Mouse (Mus musculus): ENCODE measurements around the gene Odf2l. TPM values are rescaled to one million over a fixed set of nuclear protein-coding genes. Genes with fewer than 3 reads are reported as not detected.
A peak's percentile ranks its signal among the peaks of the same experiment; 100 is the strongest.

Gene Odf2l
- polyA plus RNA-seq, 1 experiment from 2014 or later, result 8.8 TPM

GRCm38 (mm10) chr3:145146871-145147270, 28.5 kb downstream of the Odf2l start:
- DNase-seq (ENCODE audit: low spot score) (no peak), ATAC-seq (ENCODE audit: low FRiP score, low TSS enrichment) (no peak)
- Histone ChIP-seq H3K27me3 (ENCODE audit: control insufficient read depth, insufficient read depth, low read length) (no peaks in the 10 kb centered on the region), H3K9me3 (ENCODE audit: control insufficient read depth, low read length) (no peaks in the 10 kb centered on the region), H3K4me3 (ENCODE audit: low read depth, low read length) (no peak overlapping the region), H3K36me3 (ENCODE audit: control insufficient read depth, insufficient read depth, low read length) (no peaks in the 10 kb centered on the region), H3K27ac (replicated peaks) (no peak overlapping the region), H3K4me2 (replicated peaks; ENCODE audit: low read depth) (no peak overlapping the region), H3K4me1 (replicated peaks; ENCODE audit: control insufficient read depth, insufficient read depth) (no peaks in the 10 kb centered on the region), H3K9ac (ENCODE audit: low read length) (no peak overlapping the region)
- 93% methylated on average over 9 of the region's 9 CpGs for WGBS
- no peak for TF ChIP-seq CTCF (IDR thresholded peaks at IDR 0.05; ENCODE audit: low read depth)
- TF ChIP-seq EP300 (optimal IDR thresholded peaks at IDR 0.05), result no peak

- no peak overlapping the region for H3K4me3 ChIP-seq (ENCODE audit: low read depth, low read length)
- peak; percentile 68 for TF ChIP-seq CTCF (IDR thresholded peaks at IDR 0.05; ENCODE audit: low read depth)
- TF ChIP-seq EP300 (optimal IDR thresholded peaks at IDR 0.05), result no peak
- ATAC-seq (ENCODE audit: low FRiP score, low TSS enrichment), result no peak
- no peaks in the 10 kb centered on the region for H3K4me1 ChIP-seq (replicated peaks; ENCODE audit: control insufficient read depth, insufficient read depth)
- H3K9ac ChIP-seq (ENCODE audit: low read length), result no peak overlapping the region
- H3K27ac ChIP-seq (replicated peaks), result no peak overlapping the region
- 75% methylated on average over 2 of the region's 2 CpGs for WGBS
- H3K36me3 ChIP-seq (ENCODE audit: control insufficient read depth, insufficient read depth, low read length), result no peaks in the 10 kb centered on the region
- DNase-seq (ENCODE audit: low spot score), result no peak
- H3K27me3 ChIP-seq (ENCODE audit: control insufficient read depth, insufficient read depth, low read length), result no peaks in the 10 kb centered on the region
- no peaks in the 10 kb centered on the region for H3K9me3 ChIP-seq (ENCODE audit: control insufficient read depth, low read length)
- no peak overlapping the region for H3K4me2 ChIP-seq (replicated peaks; ENCODE audit: low read depth)
Measured at GRCm38 (mm10) chr3:145147483-145147882, 29.1 kb downstream of the Odf2l start.

GRCm38 (mm10) chr3:145147952-145148351, 29.6 kb downstream of the Odf2l start:
- Histone ChIP-seq H3K4me1 (replicated peaks; ENCODE audit: control insufficient read depth, insufficient read depth) (no peaks in the 10 kb centered on the region), H3K27me3 (ENCODE audit: control insufficient read depth, insufficient read depth, low read length) (no peaks in the 10 kb centered on the region), H3K27ac (replicated peaks) (no peak overlapping the region), H3K4me3 (ENCODE audit: low read depth, low read length) (no peak overlapping the region), H3K36me3 (ENCODE audit: control insufficient read depth, insufficient read depth, low read length) (no peaks in the 10 kb centered on the region), H3K9ac (ENCODE audit: low read length) (no peak overlapping the region), H3K4me2 (replicated peaks; ENCODE audit: low read depth) (no peak overlapping the region), H3K9me3 (ENCODE audit: control insufficient read depth, low read length) (no peaks in the 10 kb centered on the region)
- ATAC-seq (ENCODE audit: low FRiP score, low TSS enrichment) (no peak), DNase-seq (ENCODE audit: low spot score) (no peak)
- no peak for TF ChIP-seq CTCF (IDR thresholded peaks at IDR 0.05; ENCODE audit: low read depth)

- Histone ChIP-seq H3K36me3 (ENCODE audit: control insufficient read depth, insufficient read depth, low read length) (no peaks in the 10 kb centered on the region), H3K9me3 (ENCODE audit: control insufficient read depth, low read length) (no peaks in the 10 kb centered on the region), H3K27me3 (ENCODE audit: control insufficient read depth, insufficient read depth, low read length) (no peaks in the 10 kb centered on the region), H3K27ac (replicated peaks) (no peak overlapping the region), H3K4me2 (replicated peaks; ENCODE audit: low read depth) (no peak overlapping the region), H3K4me3 (ENCODE audit: low read depth, low read length) (no peak overlapping the region), H3K9ac (ENCODE audit: low read length) (no peak overlapping the region), H3K4me1 (replicated peaks; ENCODE audit: control insufficient read depth, insufficient read depth) (no peaks in the 10 kb centered on the region)
- DNase-seq (ENCODE audit: low spot score), result no peak
- ATAC-seq (ENCODE audit: low FRiP score, low TSS enrichment), result no peak
- 91% methylated on average over 7 of the region's 7 CpGs for WGBS
- TF ChIP-seq EP300 (optimal IDR thresholded peaks at IDR 0.05), result no peak
Measured at GRCm38 (mm10) chr3:145151092-145151491, 32.7 kb downstream of the Odf2l start.

- WGBS, result 53% methylated on average over 7 of the region's 7 CpGs
- no peak overlapping the region for H3K4me3 ChIP-seq (ENCODE audit: low read depth, low read length)
- H3K4me2 ChIP-seq (replicated peaks; ENCODE audit: low read depth), result no peak overlapping the region
- TF ChIP-seq CTCF (IDR thresholded peaks at IDR 0.05; ENCODE audit: low read depth) (no peak), EP300 (optimal IDR thresholded peaks at IDR 0.05) (no peak)
- ATAC-seq (ENCODE audit: low FRiP score, low TSS enrichment) (peak; percentile 53; the same call in 1 of the 2 replicates), DNase-seq (ENCODE audit: low spot score) (no peak)
- no peaks in the 10 kb centered on the region for H3K4me1 ChIP-seq (replicated peaks; ENCODE audit: control insufficient read depth, insufficient read depth)
- no peaks in the 10 kb centered on the region for H3K36me3 ChIP-seq (ENCODE audit: control insufficient read depth, insufficient read depth, low read length)
- H3K27me3 ChIP-seq (ENCODE audit: control insufficient read depth, insufficient read depth, low read length), result no peaks in the 10 kb centered on the region
- H3K9ac ChIP-seq (ENCODE audit: low read length), result no peak overlapping the region
- no peak overlapping the region for H3K27ac ChIP-seq (replicated peaks)
- H3K9me3 ChIP-seq (ENCODE audit: control insufficient read depth, low read length), result no peaks in the 10 kb centered on the region
Measured at GRCm38 (mm10) chr3:145151933-145152332, 33.5 kb downstream of the Odf2l start.

- Histone ChIP-seq H3K27me3 (ENCODE audit: control insufficient read depth, insufficient read depth, low read length) (no peaks in the 10 kb centered on the region), H3K4me2 (replicated peaks; ENCODE audit: low read depth) (no peak overlapping the region), H3K9me3 (ENCODE audit: control insufficient read depth, low read length) (no peaks in the 10 kb centered on the region), H3K36me3 (ENCODE audit: control insufficient read depth, insufficient read depth, low read length) (no peaks in the 10 kb centered on the region), H3K4me1 (replicated peaks; ENCODE audit: control insufficient read depth, insufficient read depth) (no peaks in the 10 kb centered on the region), H3K4me3 (ENCODE audit: low read depth, low read length) (no peak overlapping the region), H3K9ac (ENCODE audit: low read length) (no peak overlapping the region), H3K27ac (replicated peaks) (no peak overlapping the region)
- no peak for DNase-seq (ENCODE audit: low spot score)
- TF ChIP-seq EP300 (optimal IDR thresholded peaks at IDR 0.05), result no peak
- no peak for ATAC-seq (ENCODE audit: low FRiP score, low TSS enrichment)
- 90% methylated on average over 6 of the region's 6 CpGs for WGBS
Measured at GRCm38 (mm10) chr3:145156883-145157282, 38.5 kb downstream of the Odf2l start.
